Mouse (Mus musculus) midbrain, embryonic 12.5 days (tissue): ENCODE data around the gene Syk. TPM values are rescaled to one million over a fixed set of nuclear protein-coding genes. Genes with fewer than 3 reads are reported as not detected.

Source experiments
- ATAC-seq: fragments of 200-750 bp; cut with Nextera tagmentation; 2 replicates; pipeline ENCODE4 v1.8.0; 2017; ENCODE audit warnings: low read depth, moderate TSS enrichment, moderate library complexity; ENCODE audit not compliant: low FRiP score
- H3K27ac ChIP-seq: fragments of 300-500 bp; sonication (generic); replicated peaks from 2 replicates; pipeline ENCODE4 v1.5.1; 2016; ENCODE audit warnings: mild to moderate bottlenecking
- H3K27me3 ChIP-seq: fragments of 300-500 bp; sonication (generic); 2 replicates; pipeline ENCODE4 v1.6.1; 2016; ENCODE audit warnings: mild to moderate bottlenecking
- H3K36me3 ChIP-seq: fragments of 300-500 bp; sonication (generic); 2 replicates; pipeline ENCODE4 v1.6.1; 2016
- H3K4me1 ChIP-seq: fragments of 300-500 bp; sonication (generic); 2 replicates; pipeline ENCODE4 v1.6.1; 2016
- H3K4me2 ChIP-seq: fragments of 300-500 bp; sonication (generic); replicated peaks from 2 replicates; pipeline ENCODE4 v1.6.1; 2016; ENCODE audit warnings: mild to moderate bottlenecking, moderate library complexity
- H3K4me3 ChIP-seq: fragments of 300-500 bp; sonication (generic); 2 replicates; pipeline ENCODE4 v1.5.1; 2016; ENCODE audit warnings: mild to moderate bottlenecking
- H3K9ac ChIP-seq: fragments of 300-500 bp; sonication (generic); replicated peaks from 2 replicates; pipeline ENCODE4 v1.6.1; 2016; ENCODE audit warnings: mild to moderate bottlenecking, moderate library complexity
- H3K9me3 ChIP-seq: fragments of 300-500 bp; sonication (generic); 2 replicates; pipeline ENCODE4 v1.6.1; 2016; ENCODE audit warnings: mild to moderate bottlenecking
- WGBS: fragments of 180-500 bp; shearing (Covaris S2); methylation state at CpG from one replicate; pipeline ENCODE4 v1.1.7; 2016; 5-methylcytosine and 5-hydroxymethylcytosine counted together
- polyA plus RNA-seq: library from polyadenylated mRNA; unstranded; fragments of >200 nt; fragmentation: Nextera tagmentation; extraction: Ambion mirVana; gene quantifications from 2 replicates; pipeline ENCODE4 v1.2.1, GENCODE M21; 2016

The Syk gene
- polyA plus RNA-seq, 1 experiment from 2014 or later: 3.2 TPM

DNA sequence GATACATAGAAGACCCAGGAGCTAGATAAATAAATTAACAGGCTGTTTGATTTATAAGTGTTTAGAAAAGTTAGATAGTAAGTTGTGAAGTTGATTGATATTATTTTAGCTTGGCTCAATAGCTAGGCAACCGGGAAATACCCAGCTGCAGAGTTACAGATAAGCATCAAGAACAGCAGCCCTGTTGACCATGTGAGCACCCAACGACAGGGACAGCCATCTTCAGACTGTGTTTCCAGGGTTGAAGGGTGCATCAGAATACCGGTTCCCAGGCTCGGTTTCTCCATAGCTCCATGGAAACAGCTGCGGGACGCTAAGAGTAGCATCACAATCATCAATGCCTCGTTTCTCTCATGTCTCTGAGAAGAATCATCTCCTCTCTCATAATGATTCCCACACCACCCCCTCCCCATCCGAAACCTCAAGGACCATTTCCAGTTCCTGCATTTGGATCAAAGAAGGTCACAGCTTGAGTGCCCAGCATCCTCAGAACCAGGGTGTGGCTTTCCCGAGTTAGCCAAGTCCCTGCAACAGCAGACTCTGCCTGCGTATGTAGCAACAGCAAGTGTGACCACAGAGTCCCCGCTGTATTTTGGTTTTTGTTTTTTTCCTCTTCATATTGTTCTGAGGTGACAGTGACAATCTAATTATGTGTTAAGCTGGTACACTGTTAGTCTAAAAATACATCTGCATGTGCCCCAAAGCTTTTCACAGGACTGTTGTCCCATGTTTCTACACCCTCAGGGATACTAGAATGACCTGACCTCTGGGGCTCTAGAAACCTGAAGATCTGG, 11.2 kb upstream of the Syk start:
- ATAC-seq: no peak
- Histone ChIP-seq H3K27ac (no peak overlapping the region), H3K4me1 (peaks cover 6% of the 10 kb centered on the region; the same call in 1 of the 2 replicates), H3K4me2 (no peak overlapping the region), H3K36me3 (no peaks in the 10 kb centered on the region), H3K27me3 (peaks cover 9% of the 10 kb centered on the region; the same call in 1 of the 2 replicates), H3K4me3 (no peak overlapping the region), H3K9ac (no peak overlapping the region), H3K9me3 (no peaks in the 10 kb centered on the region)
- 84% methylated on average over 11 of the region's 11 CpGs for WGBS

DNA sequence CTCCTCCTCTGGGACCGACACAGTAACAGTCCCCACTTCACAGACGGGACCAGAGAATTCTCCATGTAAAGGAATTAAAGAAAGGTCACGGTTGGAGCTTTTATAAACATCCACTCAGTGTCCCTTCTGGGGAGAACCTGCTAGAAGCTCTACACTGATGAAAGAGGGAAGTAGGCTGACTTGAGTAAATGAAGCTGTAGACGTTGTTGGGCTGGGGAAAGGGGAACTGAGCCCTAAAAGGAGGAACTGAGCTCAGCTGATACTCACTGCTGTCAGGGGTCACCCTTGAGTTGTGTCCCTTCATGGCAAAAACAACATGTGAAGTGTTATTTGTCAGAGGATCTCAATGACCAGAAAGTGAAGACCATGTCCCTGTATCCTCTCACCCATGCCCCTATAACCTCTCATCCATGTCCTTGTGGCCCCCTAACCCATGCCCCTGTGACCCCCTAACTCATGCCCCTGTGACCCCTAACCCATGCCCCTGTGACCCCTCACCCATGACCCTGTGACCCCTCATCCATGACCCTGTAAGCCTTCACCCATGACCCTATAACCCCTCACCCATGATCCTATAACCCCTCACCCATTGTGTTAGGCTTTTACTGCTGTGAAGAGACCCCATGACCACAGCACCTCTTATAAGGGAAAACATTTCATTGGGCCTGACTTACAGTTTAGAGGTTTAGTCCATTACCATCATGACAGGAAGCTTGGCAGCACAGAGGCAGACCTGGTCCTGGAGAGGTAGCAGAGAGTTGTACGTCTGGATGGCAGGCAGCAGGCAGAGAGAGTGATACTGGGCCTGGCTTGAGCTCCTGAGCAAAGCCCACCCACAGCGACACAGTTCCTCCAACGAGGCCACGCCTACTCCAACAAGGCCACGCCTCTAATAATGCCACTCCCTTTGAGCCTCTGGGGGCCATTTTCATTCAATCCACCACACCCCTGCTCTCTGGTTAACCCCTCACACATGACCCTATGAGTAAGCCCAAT, 10.2 kb upstream of the Syk start:
- Histone ChIP-seq H3K36me3 (no peaks in the 10 kb centered on the region), H3K4me3 (no peak overlapping the region), H3K4me1 (peaks cover 11% of the 10 kb centered on the region), H3K27me3 (peaks cover 6% of the 10 kb centered on the region; the same call in 1 of the 2 replicates), H3K9me3 (no peaks in the 10 kb centered on the region), H3K4me2 (no peak overlapping the region), H3K9ac (no peak overlapping the region), H3K27ac (no peak overlapping the region)
- WGBS: 82% methylated on average over 9 of the region's 9 CpGs
- no peak for ATAC-seq

DNA sequence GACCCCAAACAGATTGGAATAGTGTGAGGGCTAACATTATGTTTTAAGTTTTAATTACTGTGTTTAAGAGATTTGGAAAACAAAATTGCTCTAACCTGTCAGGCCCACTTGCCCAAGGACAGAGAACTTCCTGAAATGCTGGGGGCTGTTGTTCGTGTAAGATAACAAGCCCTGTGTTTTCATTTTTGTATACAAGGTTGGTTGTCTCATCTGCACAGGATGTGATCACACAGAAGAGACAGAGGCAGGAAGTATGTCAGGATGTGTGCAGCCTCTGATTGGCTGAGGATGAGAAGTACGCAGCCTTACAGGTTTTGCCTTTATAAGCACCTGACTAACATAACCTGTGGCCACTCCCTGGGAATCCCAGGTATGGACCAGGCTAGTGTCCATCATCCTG, 8.7 kb upstream of the Syk start:
- H3K4me2 ChIP-seq: no peak overlapping the region
- no peak for ATAC-seq
- 86% methylated on average over 2 of the region's 2 CpGs for WGBS
- peaks cover 6% of the 10 kb centered on the region; the same call in 1 of the 2 replicates for H3K27me3 ChIP-seq
- H3K9ac ChIP-seq: no peak overlapping the region
- H3K4me3 ChIP-seq: no peak overlapping the region
- no peaks in the 10 kb centered on the region for H3K9me3 ChIP-seq
- no peak overlapping the region for H3K27ac ChIP-seq
- no peaks in the 10 kb centered on the region for H3K36me3 ChIP-seq
- H3K4me1 ChIP-seq: peaks cover 14% of the 10 kb centered on the region

DNA sequence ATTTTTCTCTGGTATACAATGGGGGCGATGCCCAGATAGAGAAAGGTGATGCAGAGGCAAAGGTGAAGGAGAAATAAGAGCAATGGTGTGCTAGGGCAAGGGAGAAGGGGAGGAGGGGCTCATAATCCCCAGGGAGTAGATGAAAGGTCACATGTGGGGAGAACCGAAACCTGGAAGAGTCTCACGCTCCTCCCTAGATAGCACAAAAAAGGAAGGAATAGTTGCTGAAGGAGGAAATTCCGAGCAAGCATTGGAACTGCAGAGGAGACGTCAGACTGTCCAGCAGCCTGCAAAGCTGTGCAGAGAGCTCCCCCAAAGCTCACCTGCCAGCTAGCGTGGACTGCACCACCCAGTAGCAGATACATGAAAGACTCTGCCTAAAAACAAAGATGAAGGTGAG, 7.5 kb upstream of the Syk start:
- no peaks in the 10 kb centered on the region for H3K36me3 ChIP-seq
- WGBS: 88% methylated on average over 6 of the region's 6 CpGs
- no peak for ATAC-seq
- 0 out of 2 replicates have a peak, but pooled peaks cover 6% of the 10 kb centered on the region for H3K27me3 ChIP-seq
- no peak overlapping the region for H3K4me3 ChIP-seq
- H3K4me1 ChIP-seq: peaks cover 11% of the 10 kb centered on the region; the same call in 1 of the 2 replicates
- no peak overlapping the region for H3K4me2 ChIP-seq
- no peak overlapping the region for H3K9ac ChIP-seq
- H3K27ac ChIP-seq: no peak overlapping the region
- no peaks in the 10 kb centered on the region for H3K9me3 ChIP-seq

DNA sequence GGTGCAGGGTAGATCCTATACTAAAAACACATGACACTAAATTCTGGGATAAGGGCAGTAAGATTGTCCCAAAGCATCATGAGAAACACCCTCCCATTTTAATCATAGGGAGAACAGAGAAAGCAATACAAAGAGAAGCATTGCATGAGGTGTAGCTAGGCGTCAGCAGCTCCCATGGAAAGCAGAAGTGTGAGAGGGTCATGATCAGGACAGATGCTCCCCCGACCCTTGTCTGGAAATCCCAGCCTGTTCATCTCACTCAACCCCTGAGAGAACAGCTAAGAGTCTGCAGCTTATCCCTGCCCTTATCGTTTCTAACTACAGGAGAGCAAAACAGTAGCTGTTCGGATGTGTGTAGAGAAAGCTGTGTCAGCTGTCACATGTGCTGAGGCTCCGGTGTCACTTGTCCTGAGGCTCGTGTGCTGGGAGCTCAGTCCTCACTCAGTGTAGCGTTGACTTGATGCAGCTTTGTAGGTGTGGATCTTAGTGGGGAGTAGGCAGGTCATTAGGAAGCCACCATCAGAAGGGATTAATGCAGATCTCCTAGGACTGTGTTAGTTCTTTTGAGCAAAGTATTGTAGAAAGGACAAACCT, 6.9 kb upstream of the Syk start:
- Histone ChIP-seq H3K9me3 (no peaks in the 10 kb centered on the region), H3K27me3 (peaks cover 11% of the 10 kb centered on the region; the same call in 1 of the 2 replicates), H3K27ac (no peak overlapping the region), H3K4me3 (no peak overlapping the region), H3K36me3 (no peaks in the 10 kb centered on the region), H3K9ac (no peak overlapping the region), H3K4me2 (no peak overlapping the region), H3K4me1 (peaks cover 11% of the 10 kb centered on the region; the same call in 1 of the 2 replicates)
- WGBS: 73% methylated on average over 7 of the region's 7 CpGs
- ATAC-seq: no peak

DNA sequence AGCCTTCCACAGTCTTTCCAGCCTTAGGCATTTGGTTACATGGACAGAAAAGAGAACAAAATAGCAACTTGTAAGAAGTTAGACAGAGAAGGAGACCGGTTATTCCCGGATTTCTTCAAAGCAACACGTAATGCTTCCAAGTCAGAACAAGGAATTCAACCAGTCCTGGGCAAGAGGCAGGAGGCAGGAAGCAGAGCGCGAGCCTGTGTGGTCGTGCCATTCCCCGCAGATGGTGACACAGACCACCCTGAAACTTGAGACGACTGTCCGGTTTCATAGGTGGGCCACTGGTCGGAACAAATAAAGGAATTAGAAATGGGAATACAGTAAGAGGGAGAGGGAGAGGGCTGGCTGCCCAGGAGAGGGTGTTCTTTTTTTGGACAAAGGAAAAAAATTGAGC, 6.1 kb upstream of the Syk start:
- H3K36me3 ChIP-seq: no peaks in the 10 kb centered on the region
- H3K4me2 ChIP-seq: no peak overlapping the region
- H3K9me3 ChIP-seq: no peaks in the 10 kb centered on the region
- no peak for ATAC-seq
- peaks cover 17% of the 10 kb centered on the region; the same call in 1 of the 2 replicates for H3K27me3 ChIP-seq
- H3K27ac ChIP-seq: no peak overlapping the region
- no peak overlapping the region for H3K4me3 ChIP-seq
- WGBS: 61% methylated on average over 10 of the region's 10 CpGs
- H3K4me1 ChIP-seq: peaks cover 11% of the 10 kb centered on the region; the same call in 1 of the 2 replicates
- no peak overlapping the region for H3K9ac ChIP-seq

DNA sequence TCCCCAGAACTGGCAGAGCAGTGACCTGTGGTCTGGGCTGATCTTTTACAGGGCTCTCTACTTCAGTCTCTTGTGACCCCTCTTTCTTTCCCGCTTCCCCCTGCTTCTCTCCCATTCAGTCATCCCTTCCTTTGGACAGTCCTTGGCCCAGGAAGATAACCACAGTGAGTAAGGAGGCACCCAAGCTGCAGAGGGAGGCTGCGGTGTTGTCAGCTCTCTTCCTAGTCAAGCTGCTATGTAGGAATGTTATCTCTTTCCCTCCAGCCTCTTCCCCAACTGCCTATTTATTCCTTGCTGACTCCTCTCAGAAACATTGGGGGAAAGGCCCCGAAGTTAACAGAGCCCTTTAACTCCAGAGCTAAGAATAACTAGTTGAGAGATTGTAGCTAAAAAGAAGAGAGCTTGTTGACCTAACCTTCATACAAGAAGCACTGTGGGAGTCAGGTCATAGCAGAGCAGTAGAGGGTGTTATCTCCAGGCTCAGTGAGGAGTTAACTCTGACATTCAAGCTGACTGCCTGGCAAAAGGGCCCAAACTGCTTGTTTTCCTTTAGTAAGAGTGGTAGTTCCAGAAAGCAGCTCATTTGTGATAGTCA, 5.5 kb upstream of the Syk start:
- Histone ChIP-seq H3K27me3 (peaks cover 22% of the 10 kb centered on the region), H3K4me2 (no peak overlapping the region), H3K9me3 (no peaks in the 10 kb centered on the region), H3K4me1 (peaks cover 11% of the 10 kb centered on the region; the same call in 1 of the 2 replicates), H3K9ac (no peak overlapping the region), H3K27ac (no peak overlapping the region), H3K36me3 (no peaks in the 10 kb centered on the region), H3K4me3 (no peak overlapping the region)
- 74% methylated on average over 3 of the region's 3 CpGs for WGBS
- no peak for ATAC-seq

DNA sequence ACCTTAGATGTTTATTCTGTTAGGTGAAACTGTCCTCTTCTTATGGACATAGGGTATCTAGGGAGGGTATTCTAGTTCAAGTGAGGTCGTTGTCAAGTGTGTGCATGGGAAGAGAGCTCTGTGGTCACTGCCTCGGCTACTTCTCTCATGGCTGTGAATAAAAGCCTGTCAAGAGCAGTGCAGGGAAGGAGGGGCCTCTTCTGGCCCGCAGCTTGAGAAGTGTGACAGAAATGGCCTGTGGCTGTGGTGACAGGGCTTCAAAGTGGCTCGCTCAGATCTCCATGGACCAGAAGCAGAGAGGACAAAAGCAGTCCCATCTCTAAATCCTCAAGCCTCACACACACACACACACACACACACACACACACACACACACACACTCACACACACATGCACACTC, 5.0 kb upstream of the Syk start:
- H3K36me3 ChIP-seq: no peaks in the 10 kb centered on the region
- no peak overlapping the region for H3K4me2 ChIP-seq
- H3K27ac ChIP-seq: no peak overlapping the region
- H3K4me1 ChIP-seq: peaks cover 15% of the 10 kb centered on the region; the same call in 1 of the 2 replicates
- WGBS: 39% methylated on average over 4 of the region's 4 CpGs
- no peak for ATAC-seq
- H3K4me3 ChIP-seq: no peak overlapping the region
- no peaks in the 10 kb centered on the region for H3K9me3 ChIP-seq
- no peak overlapping the region for H3K9ac ChIP-seq
- peaks cover 27% of the 10 kb centered on the region for H3K27me3 ChIP-seq

DNA sequence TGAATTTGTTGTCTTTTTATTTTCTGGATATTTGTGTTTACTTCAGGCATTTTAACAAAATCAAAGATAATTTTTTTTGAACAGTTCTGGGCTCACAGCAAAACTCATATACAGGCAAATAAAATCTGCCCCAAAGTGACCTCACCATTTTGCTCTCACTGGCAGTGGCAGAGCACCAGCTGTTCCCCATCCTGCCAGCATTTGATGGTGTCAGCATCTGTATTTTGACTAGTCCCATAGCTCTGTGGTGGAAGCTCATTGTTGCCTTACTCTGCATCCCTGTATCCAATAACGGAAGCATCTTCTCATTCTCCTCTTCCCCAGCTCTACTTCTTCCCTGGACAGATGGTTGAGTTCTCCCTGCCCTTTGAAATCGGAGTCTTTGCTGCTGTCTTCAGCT, 4.2 kb upstream of the Syk start:
- Histone ChIP-seq H3K9ac (no peak overlapping the region), H3K36me3 (no peaks in the 10 kb centered on the region), H3K27me3 (peaks cover 34% of the 10 kb centered on the region), H3K4me2 (no peak overlapping the region), H3K4me1 (peaks cover 18% of the 10 kb centered on the region; the same call in 1 of the 2 replicates), H3K4me3 (no peak overlapping the region), H3K27ac (no peak overlapping the region), H3K9me3 (no peaks in the 10 kb centered on the region)
- WGBS: 80% methylated on average over 2 of the region's 2 CpGs
- ATAC-seq: no peak

DNA sequence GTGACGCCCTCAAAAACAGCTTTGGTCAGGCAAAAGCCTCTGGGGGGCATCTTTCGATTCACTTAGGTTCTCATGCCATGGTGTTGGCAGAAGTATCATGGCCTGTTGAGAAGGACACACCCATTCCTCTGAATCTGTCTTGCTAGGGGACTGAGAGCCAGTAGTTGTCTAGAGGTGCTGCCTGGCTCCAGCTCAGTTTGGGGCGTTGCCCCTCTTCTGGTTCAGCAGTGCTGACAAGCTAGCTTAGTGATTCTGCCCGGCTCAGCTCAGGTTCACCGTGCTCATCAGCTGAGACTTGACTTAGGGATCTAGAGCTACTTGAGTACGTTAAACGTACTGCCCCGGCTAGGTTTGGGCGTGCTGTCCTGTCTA, 481 bp upstream of the Syk start:
- H3K27me3 ChIP-seq: peaks cover 37% of the 10 kb centered on the region
- H3K4me2 ChIP-seq: peak overlapping the region; percentile 98
- no peak overlapping the region for H3K27ac ChIP-seq
- no peak overlapping the region; the same call in 1 of the 2 replicates for H3K9ac ChIP-seq
- no peaks in the 10 kb centered on the region for H3K36me3 ChIP-seq
- peak overlapping the region; percentile 60 for H3K4me3 ChIP-seq
- ATAC-seq: no peak
- no peaks in the 10 kb centered on the region for H3K9me3 ChIP-seq
- peaks cover 19% of the 10 kb centered on the region; the same call in 1 of the 2 replicates for H3K4me1 ChIP-seq
- 21% methylated on average over 9 of the region's 9 CpGs for WGBS

DNA sequence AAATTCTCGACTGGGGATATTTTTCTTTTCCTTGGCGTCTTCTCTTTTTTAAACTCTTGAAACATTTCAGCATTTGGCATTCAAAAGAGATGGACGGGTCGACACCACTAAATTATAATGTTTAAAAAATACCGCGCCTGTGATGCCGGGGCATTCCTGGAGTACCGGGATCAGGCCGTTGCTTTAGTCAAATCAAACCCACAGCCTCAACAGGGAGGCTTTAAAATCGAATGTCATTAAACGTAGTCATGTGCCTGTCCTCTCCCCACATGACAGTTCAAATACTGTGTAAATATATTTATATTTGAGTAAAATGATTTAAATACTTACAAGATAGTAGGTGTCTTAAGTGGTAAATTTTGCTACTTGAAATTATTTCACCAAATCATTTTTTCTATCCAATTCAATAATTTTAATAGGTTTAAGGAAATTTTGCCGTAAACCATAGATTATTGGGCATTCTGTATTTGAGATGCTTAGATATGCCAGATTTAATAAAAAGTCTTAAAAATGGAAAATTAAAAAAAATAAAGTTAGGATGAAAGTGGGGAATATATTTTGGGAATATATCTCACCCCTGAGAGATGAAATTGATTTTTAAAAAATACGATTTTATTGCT, 1.1 kb downstream of the Syk start:
- Histone ChIP-seq H3K4me2 (peak overlapping the region; percentile 98), H3K4me3 (no peak overlapping the region), H3K4me1 (peaks cover 13% of the 10 kb centered on the region; the same call in 1 of the 2 replicates), H3K27me3 (peaks cover 37% of the 10 kb centered on the region), H3K36me3 (no peaks in the 10 kb centered on the region), H3K27ac (no peak overlapping the region), H3K9ac (no peak overlapping the region), H3K9me3 (no peaks in the 10 kb centered on the region)
- ATAC-seq: no peak
- WGBS: 24% methylated on average over 13 of the region's 13 CpGs
